Mouse (Mus musculus) heart, embryonic 14.5 days (tissue): ENCODE results near the gene Ostm1. TPM values are rescaled to one million over a fixed set of nuclear protein-coding genes. Genes with fewer than 3 reads are reported as not detected.

ENCODE experiments used
- ATAC-seq: fragments of 200-750 bp; cut with Nextera tagmentation; 2 replicates; pipeline ENCODE4 v1.8.0; 2017; ENCODE audit warnings: low read depth, moderate TSS enrichment; ENCODE audit not compliant: insufficient number of reproducible peaks, insufficient read depth, low FRiP score
- H3K27ac ChIP-seq, 2 experiments: fragments of 200-500 bp in 1 of 2; fragments of 300-500 bp in 1 of 2; sonication (generic) in 1 of 2; replicated peaks in 1 of 2; 2 replicates each; pipeline ENCODE4 v1.5.1; 2012 to 2014; ENCODE audit warnings: low read depth in 2 of 2, low read length in 2 of 2, control low read depth in 1 of 2, mild to moderate bottlenecking in 1 of 2, mixed read lengths in 1 of 2; ENCODE audit not compliant: control insufficient read depth in 1 of 2, insufficient read depth in 1 of 2
- H3K27me3 ChIP-seq: fragments of 300-500 bp; sonication (generic); 2 replicates; pipeline ENCODE4 v1.6.1; 2014; ENCODE audit warnings: mild to moderate bottlenecking, low read length, control low read depth; ENCODE audit not compliant: control insufficient read depth, insufficient read depth
- H3K36me3 ChIP-seq: fragments of 300-500 bp; sonication (generic); 2 replicates; pipeline ENCODE4 v1.6.1; 2014; ENCODE audit warnings: mild to moderate bottlenecking, control low read depth, low read length, mixed read lengths; ENCODE audit not compliant: control insufficient read depth, insufficient read depth
- H3K4me1 ChIP-seq, 2 experiments: fragments of 200-500 bp in 1 of 2; fragments of 300-500 bp in 1 of 2; sonication (generic) in 1 of 2; 2 replicates each; pipeline ENCODE4 v1.6.1; 2012 to 2014; ENCODE audit warnings: low read length in 2 of 2, control low read depth in 1 of 2, mixed read lengths in 1 of 2; ENCODE audit not compliant: control insufficient read depth in 2 of 2, insufficient read depth in 2 of 2
- H3K4me2 ChIP-seq: fragments of 300-500 bp; sonication (generic); 2 replicates; pipeline ENCODE4 v1.6.1; 2014; ENCODE audit warnings: mild to moderate bottlenecking, low read length
- H3K4me3 ChIP-seq, 2 experiments: fragments of 200-500 bp in 1 of 2; fragments of 300-500 bp in 1 of 2; sonication (generic) in 1 of 2; 2 replicates each; pipeline ENCODE4 v1.5.1; 2012 to 2014; ENCODE audit warnings: low read length in 2 of 2, mild to moderate bottlenecking in 2 of 2, control low read depth in 1 of 2, low read depth in 1 of 2, moderate library complexity in 1 of 2; ENCODE audit not compliant: control insufficient read depth in 1 of 2, insufficient read depth in 1 of 2
- H3K9ac ChIP-seq: fragments of 300-500 bp; sonication (generic); 2 replicates; pipeline ENCODE4 v1.6.1; 2014; ENCODE audit warnings: mild to moderate bottlenecking, low read length
- H3K9me3 ChIP-seq: fragments of 300-500 bp; sonication (generic); 2 replicates; pipeline ENCODE4 v1.6.1; 2016; ENCODE audit warnings: low read length, control low read depth; ENCODE audit not compliant: control insufficient read depth
- WGBS: fragments of 180-500 bp; shearing (Covaris S2); extraction: QIAGEN DNeasy Blood & Tissue Kit; methylation state at CpG from one replicate; pipeline ENCODE4 v1.1.7; 2014; 5-methylcytosine and 5-hydroxymethylcytosine counted together
- polyA plus RNA-seq: library from polyadenylated mRNA; unstranded; fragments of >200 nt; fragmentation: Nextera tagmentation; extraction: Ambion mirVana; gene quantifications from 2 replicates; pipeline ENCODE4 v1.2.1, GENCODE M21; 2014

Ostm1 gene
- polyA plus RNA-seq, 1 experiment from 2014 or later: 22.3 TPM

- no peak overlapping the region for H3K4me3 ChIP-seq
- H3K4me1 ChIP-seq: no peaks in the 10 kb centered on the region
- no peak overlapping the region for H3K9ac ChIP-seq
- no peak overlapping the region for H3K4me2 ChIP-seq
- no peaks in the 10 kb centered on the region for H3K27me3 ChIP-seq
- no peaks in the 10 kb centered on the region for H3K9me3 ChIP-seq
- no peaks in the 10 kb centered on the region for H3K36me3 ChIP-seq
- H3K27ac ChIP-seq: no peak overlapping the region
- 50% methylated on average over 5 of the region's 5 CpGs for WGBS
- ATAC-seq: no peak
Observed at GRCm38 (mm10) chr10:42734546-42735060, 151.0 kb downstream of the Ostm1 start.

GRCm38 (mm10) chr10:42751813-42752212 lies 168.2 kb downstream of the Ostm1 start:
- H3K27ac ChIP-seq: no peak overlapping the region
- H3K9me3 ChIP-seq: no peaks in the 10 kb centered on the region
- ATAC-seq: no peak
- WGBS: 71% methylated on average over 10 of the region's 10 CpGs
- no peak overlapping the region for H3K4me2 ChIP-seq
- no peaks in the 10 kb centered on the region for H3K4me1 ChIP-seq
- no peaks in the 10 kb centered on the region for H3K36me3 ChIP-seq
- no peak overlapping the region for H3K4me3 ChIP-seq
- H3K27me3 ChIP-seq: no peaks in the 10 kb centered on the region
- no peak overlapping the region for H3K9ac ChIP-seq

Other genes with a start within 250 kb of the Ostm1 start
- 15.4 and 15.9 TPM in 2 replicates for gene Afg1l, start 105.3 kb upstream of the Ostm1 start, polyA plus RNA-seq
- 340 and 342 TPM in 2 replicates for gene Snx3, start 81.8 kb upstream of the Ostm1 start, polyA plus RNA-seq
- not detected in 2 replicates for gene Nr2e1, start 190 bp upstream of the Ostm1 start, polyA plus RNA-seq
- 14.3 and 15.3 TPM in 2 replicates for gene Sec63, start 177.7 kb downstream of the Ostm1 start, polyA plus RNA-seq